Mouse (Mus musculus): ENCODE results near the gene Itfg1. TPM values are rescaled to one million over a fixed set of nuclear protein-coding genes. Genes with fewer than 3 reads are reported as not detected.
"Not testable (repeated sequence)": the region's sequence is repeated elsewhere in the genome, so short reads cannot be mapped to it uniquely, and the experiment has no call there.

The Itfg1 gene
- total RNA-seq (2014; rRNA removed) (273 and 282 TPM in 2 replicates), polyA plus RNA-seq (2015; fragmentation: Nextera tagmentation; extraction: Ambion mirVana) (219 TPM in 2 replicates)

DNA sequence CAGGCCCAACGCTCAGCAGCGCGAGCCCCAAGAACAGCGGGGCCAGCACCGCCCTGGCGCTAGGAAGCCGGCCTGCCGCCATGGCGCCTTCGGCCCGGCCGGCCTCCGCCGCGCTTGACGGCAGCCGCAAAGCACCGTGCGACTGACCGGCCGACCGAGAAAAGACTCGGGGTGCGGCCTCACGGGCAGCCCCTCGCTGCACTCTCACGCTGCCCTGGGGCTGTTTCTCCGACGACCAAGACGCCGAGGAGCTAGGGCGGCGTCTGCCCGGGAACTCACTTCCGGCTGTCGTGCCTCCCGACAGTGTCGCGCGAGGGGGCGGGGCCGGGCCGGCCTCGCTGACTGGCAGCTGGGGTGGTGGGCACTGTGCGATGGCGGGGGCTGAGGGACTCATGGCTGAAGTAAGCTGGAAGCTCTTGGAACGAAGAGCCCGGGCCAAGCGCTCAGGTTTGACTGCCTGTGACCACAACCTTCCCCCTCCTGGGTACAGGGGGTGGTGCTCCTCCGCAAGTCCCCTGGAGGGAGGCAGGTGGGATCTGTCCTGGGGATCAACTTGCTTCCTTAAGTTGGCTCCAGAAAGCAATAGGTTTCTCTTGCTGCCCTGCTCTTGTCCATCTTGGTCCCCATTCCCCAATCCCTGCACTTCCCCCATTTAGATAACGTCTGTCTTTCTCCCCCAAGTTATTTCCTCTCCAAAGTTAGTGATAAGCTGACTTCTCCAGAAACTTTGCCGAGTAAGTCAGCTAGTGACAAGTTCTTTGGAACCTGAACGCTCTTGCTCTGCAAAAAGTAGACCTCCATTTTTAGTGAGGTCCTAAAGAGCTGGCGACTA, at the start of gene Itfg1, which contains the start of gene Phkb:
Gene Itfg1 (minus strand): TSS at position 265 of the 832 bp plus-strand sequence.
Gene Phkb (plus strand): TSS at position 303 of the 832 bp plus-strand sequence.
- 3% methylated on average over 52 of the region's 54 CpGs for WGBS

DNA sequence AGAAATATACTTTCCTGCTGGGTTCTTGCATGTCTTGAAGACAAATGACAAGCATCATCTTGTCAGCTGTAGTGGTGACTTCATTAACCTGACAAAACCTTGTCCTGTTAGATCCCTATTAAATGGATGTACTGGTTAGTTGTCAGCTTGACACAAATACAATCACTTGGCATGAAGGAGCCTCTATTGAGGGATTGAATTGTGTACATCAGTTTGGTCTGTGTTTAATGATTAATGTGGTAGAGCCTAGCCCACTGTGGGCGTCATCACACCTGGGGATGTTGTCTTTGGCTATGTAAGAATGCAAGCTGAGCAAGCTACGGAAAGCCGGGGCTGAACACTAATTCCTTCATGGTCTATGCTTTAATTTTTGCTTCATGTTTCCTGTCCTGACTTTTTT, 44.1 kb upstream of the Itfg1 start:
- Histone ChIP-seq H3K4me1 (ENCODE audit: insufficient read depth) (no peaks in the 10 kb centered on the region), H3K9me3 (ENCODE audit: low read length) (no peaks in the 10 kb centered on the region), H3K4me3 (ENCODE audit: low read depth, low read length) (no peak overlapping the region), H3K27me3 (ENCODE audit: insufficient read depth, low read length) (no peaks in the 10 kb centered on the region), H3K27ac (ENCODE audit: low read depth, low read length) (no peak overlapping the region), H3K36me3 (ENCODE audit: insufficient read depth) (no peaks in the 10 kb centered on the region), H3K9ac (no peak overlapping the region), H3K4me2 (ENCODE audit: low read depth) (no peak overlapping the region)
- WGBS, result 94% methylated on average over 3 of the region's 3 CpGs
- no peak for TF ChIP-seq CTCF (IDR thresholded peaks at IDR 0.05; ENCODE audit: low read depth)
- no peak for ATAC-seq
- DNase-seq, result no peak

More for the DNA sequence above, at the start of gene Itfg1, which contains the start of gene Phkb:
- DNase-seq (peak; percentile 93), ATAC-seq (peak; percentile 98)
- H3K9me3 ChIP-seq (ENCODE audit: low read length), result no peaks in the 10 kb centered on the region
- no peak for TF ChIP-seq CTCF (IDR thresholded peaks at IDR 0.05; ENCODE audit: low read depth)
- H3K4me2 ChIP-seq (ENCODE audit: low read depth), result peak within 1 kb of the TSS; percentile 67
- H3K4me3 ChIP-seq (ENCODE audit: low read depth, low read length), result peak within 1 kb of the TSS; percentile 95
- 0 out of 2 replicates have a peak, but pooled peaks cover under 1% of the 10 kb centered on the region for H3K36me3 ChIP-seq (ENCODE audit: insufficient read depth)
- H3K4me1 ChIP-seq (ENCODE audit: insufficient read depth), result peaks cover 12% of the 10 kb centered on the region; the same call in 1 of the 2 replicates
- peak within 1 kb of the TSS; percentile 97 for H3K27ac ChIP-seq (ENCODE audit: low read depth, low read length)
- H3K27me3 ChIP-seq (ENCODE audit: insufficient read depth, low read length), result no peaks in the 10 kb centered on the region
- H3K9ac ChIP-seq, result peak within 1 kb of the TSS; percentile 95

DNA sequence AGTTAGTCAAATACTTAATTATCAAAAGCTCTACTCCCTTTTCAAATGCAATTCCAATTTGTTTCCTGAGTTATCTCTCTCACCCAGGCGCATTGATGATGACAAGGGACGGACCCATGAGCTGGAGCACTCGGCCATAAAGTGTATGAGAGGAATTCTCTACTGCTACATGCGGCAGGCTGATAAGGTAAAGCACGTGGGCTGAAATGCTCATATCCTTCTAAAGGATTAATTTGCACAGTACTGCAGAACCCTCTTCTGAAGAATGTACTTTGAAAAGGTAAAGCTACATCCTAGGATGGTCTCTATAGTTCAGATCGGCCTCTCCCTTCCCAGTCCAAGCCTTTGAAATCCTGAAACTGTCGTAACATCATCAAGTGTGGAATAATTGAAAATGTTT, 38.9 kb upstream of the Itfg1 start:
- TF ChIP-seq CTCF (IDR thresholded peaks at IDR 0.05; ENCODE audit: low read depth), result no peak
- Histone ChIP-seq H3K4me1 (ENCODE audit: insufficient read depth) (no peaks in the 10 kb centered on the region), H3K4me3 (ENCODE audit: low read depth, low read length) (no peak overlapping the region), H3K27ac (ENCODE audit: low read depth, low read length) (no peak overlapping the region), H3K36me3 (ENCODE audit: insufficient read depth) (no peaks in the 10 kb centered on the region), H3K9me3 (ENCODE audit: low read length) (no peaks in the 10 kb centered on the region), H3K27me3 (ENCODE audit: insufficient read depth, low read length) (no peaks in the 10 kb centered on the region), H3K4me2 (ENCODE audit: low read depth) (no peak overlapping the region), H3K9ac (no peak overlapping the region)
- 97% methylated on average over 7 of the region's 7 CpGs for WGBS
- DNase-seq, result no peak
- ATAC-seq, result no peak

DNA sequence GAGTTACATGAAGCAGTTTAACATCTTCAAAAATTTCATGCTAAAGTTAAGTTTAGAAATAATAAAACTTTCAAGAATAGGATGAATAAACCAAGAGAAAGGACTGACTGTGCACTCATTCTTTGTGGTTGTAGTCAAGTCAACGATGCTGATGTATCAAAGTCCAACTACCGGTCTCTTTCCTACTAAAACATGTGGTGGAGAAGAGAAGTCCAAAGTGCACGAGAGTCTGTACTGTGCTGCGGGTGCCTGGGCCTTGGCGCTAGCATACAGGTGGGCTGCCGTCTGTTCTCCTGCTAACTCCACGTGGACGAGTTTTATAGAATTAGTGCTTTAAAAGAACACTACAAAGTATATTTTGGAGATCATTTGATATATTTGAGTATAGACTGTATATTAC, 37.3 kb upstream of the Itfg1 start:
- Histone ChIP-seq H3K27me3 (ENCODE audit: insufficient read depth, low read length) (no peaks in the 10 kb centered on the region), H3K4me1 (ENCODE audit: insufficient read depth) (no peaks in the 10 kb centered on the region), H3K9ac (no peak overlapping the region), H3K4me3 (ENCODE audit: low read depth, low read length) (no peak overlapping the region), H3K27ac (ENCODE audit: low read depth, low read length) (no peak overlapping the region), H3K36me3 (ENCODE audit: insufficient read depth) (no peaks in the 10 kb centered on the region), H3K4me2 (ENCODE audit: low read depth) (no peak overlapping the region), H3K9me3 (ENCODE audit: low read length) (no peaks in the 10 kb centered on the region)
- no peak for ATAC-seq
- WGBS, result 98% methylated on average over 8 of the region's 8 CpGs
- no peak for DNase-seq
- no peak for TF ChIP-seq CTCF (IDR thresholded peaks at IDR 0.05; ENCODE audit: low read depth)

DNA sequence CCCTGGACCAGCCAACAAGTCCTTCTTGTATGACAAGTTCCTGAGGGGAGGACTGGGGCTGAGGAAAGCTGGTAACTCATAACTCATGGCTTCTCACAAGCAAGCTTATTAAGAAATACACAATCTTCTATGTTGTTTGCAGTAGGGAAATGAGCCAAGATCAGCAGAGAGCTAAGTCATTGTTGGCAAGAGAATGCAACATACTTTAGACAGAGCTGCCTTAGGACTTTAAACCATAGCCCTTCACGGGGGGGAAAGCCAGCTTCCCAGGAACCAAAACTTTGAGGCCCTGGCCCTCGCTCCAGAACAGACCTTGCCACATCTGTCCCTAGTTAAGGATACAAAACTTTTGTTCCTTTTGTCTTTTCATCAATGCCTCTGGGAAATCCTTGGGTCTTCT, 30.9 kb upstream of the Itfg1 start:
- WGBS, result 53% methylated on average over 2 of the region's 2 CpGs
- Histone ChIP-seq H3K9me3 (ENCODE audit: low read length) (no peaks in the 10 kb centered on the region), H3K4me2 (ENCODE audit: low read depth) (no peak overlapping the region), H3K4me1 (ENCODE audit: insufficient read depth) (no peaks in the 10 kb centered on the region; the same call in 1 of the 2 replicates), H3K36me3 (ENCODE audit: insufficient read depth) (no peaks in the 10 kb centered on the region), H3K27me3 (ENCODE audit: insufficient read depth, low read length) (no peaks in the 10 kb centered on the region), H3K9ac (no peak overlapping the region), H3K27ac (ENCODE audit: low read depth, low read length) (no peak overlapping the region), H3K4me3 (ENCODE audit: low read depth, low read length) (no peak overlapping the region)
- ATAC-seq, result no peak
- no peak for DNase-seq
- no peak for TF ChIP-seq CTCF (IDR thresholded peaks at IDR 0.05; ENCODE audit: low read depth)

DNA sequence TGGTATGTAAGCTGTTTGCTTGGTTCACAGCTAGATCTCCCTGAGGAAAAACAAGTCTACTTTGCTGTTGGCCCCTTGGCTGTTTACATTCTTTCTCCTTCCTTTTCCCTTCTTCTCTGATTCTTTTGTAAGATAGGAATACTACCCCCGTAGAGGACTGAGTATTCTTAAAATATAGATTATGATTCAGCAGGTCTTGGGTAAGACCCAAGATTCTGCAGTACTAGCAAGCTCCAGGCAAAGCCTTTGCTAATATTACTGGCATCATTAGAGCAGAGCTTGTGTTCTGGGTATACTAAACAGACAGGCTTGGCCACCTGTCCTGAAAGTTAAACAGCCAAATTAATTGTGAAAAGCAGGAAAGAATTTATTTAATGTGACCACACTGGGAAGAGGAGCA, 21.7 kb upstream of the Itfg1 start:
- Histone ChIP-seq H3K4me1 (ENCODE audit: insufficient read depth) (no peaks in the 10 kb centered on the region), H3K4me2 (ENCODE audit: low read depth) (no peak overlapping the region), H3K27ac (ENCODE audit: low read depth, low read length) (no peak overlapping the region), H3K9me3 (ENCODE audit: low read length) (no peaks in the 10 kb centered on the region), H3K4me3 (ENCODE audit: low read depth, low read length) (no peak overlapping the region), H3K36me3 (ENCODE audit: insufficient read depth) (no peaks in the 10 kb centered on the region), H3K27me3 (ENCODE audit: insufficient read depth, low read length) (no peaks in the 10 kb centered on the region), H3K9ac (no peak overlapping the region)
- 88% methylated on average over 1 of the region's 1 CpGs for WGBS
- no peak for TF ChIP-seq CTCF (IDR thresholded peaks at IDR 0.05; ENCODE audit: low read depth)
- DNase-seq (no peak), ATAC-seq (no peak)

DNA sequence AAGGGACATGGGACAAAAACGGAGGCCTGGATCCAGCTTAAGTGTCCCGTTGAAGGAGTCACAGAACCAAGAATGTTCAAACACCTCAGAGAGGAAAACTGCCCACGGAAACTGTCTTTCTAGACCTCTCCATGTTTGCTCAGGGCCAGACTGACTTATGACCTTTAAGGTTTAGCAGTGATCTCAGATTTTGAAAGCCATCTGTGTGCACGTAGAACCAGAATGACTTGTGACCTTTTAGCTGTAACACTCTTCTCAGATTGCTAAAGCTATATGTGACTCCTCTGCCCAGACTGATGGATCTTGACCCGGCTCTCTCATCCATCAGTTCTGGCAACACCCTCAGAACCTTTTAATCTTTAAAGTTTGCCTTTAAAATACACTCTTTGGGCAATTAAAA, 19.9 kb upstream of the Itfg1 start:
- Histone ChIP-seq H3K9ac (no peak overlapping the region), H3K9me3 (ENCODE audit: low read length) (no peaks in the 10 kb centered on the region), H3K27ac (ENCODE audit: low read depth, low read length) (no peak overlapping the region), H3K36me3 (ENCODE audit: insufficient read depth) (no peaks in the 10 kb centered on the region), H3K4me2 (ENCODE audit: low read depth) (no peak overlapping the region), H3K4me3 (ENCODE audit: low read depth, low read length) (no peak overlapping the region), H3K27me3 (ENCODE audit: insufficient read depth, low read length) (no peaks in the 10 kb centered on the region), H3K4me1 (ENCODE audit: insufficient read depth) (no peaks in the 10 kb centered on the region)
- no peak for TF ChIP-seq CTCF (IDR thresholded peaks at IDR 0.05; ENCODE audit: low read depth)
- 92% methylated on average over 5 of the region's 5 CpGs for WGBS
- no peak for DNase-seq
- no peak for ATAC-seq

DNA sequence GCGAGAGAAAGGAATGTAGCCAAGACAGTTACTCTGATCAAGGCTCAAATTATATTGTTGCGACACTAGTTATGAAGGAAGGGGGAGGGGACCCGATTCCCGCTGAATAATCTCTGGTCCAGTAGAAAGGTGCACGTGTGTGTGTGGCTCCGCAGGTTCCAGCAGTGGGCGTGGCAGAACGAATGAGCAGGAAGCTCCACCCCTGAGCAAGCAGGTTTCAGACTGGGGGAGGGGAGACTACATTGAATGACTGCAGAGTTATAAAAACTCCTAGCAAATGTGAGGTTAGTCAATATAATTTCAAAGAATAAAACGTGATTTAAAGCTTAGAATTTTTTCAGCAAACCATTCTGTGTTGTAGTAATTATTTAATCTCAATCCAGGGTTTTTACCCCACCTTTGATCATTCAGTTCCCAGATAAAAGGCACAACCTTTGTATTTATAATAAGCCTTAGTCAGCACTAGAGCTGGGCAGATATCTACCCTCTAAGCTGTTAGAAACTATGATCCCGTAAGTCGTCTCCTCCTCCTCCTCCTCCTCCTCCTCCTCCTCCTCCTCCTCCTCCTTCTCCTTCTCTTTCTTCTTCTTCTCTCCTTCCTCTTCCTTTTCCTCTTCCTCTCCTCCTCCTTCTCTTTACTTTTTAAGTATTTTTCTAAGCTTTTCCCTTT, 16.6 kb upstream of the Itfg1 start:
- H3K36me3 ChIP-seq (ENCODE audit: insufficient read depth); H3K27me3 ChIP-seq (ENCODE audit: insufficient read depth, low read length); DNase-seq; H3K27ac ChIP-seq (ENCODE audit: low read depth, low read length); H3K9ac ChIP-seq; H3K4me1 ChIP-seq (ENCODE audit: insufficient read depth); H3K4me3 ChIP-seq (ENCODE audit: low read depth, low read length); ATAC-seq; H3K4me2 ChIP-seq (ENCODE audit: low read depth); H3K9me3 ChIP-seq (ENCODE audit: low read length): not testable (repeated sequence)
- 48% methylated on average over 11 of the region's 11 CpGs for WGBS

Measured in forebrain, postnatal 0 days (tissue).